Comparison of ENCODE assay signal across 8 mouse cellular contexts in genomic region chr2:146611886-146612521, GRCm38 (mm10).
DNase-seq lines count a peak whose midpoint lies in the region; ATAC-seq and TF ChIP-seq lines count a peak whose summit lies in the region.

No protein-coding gene starts in this region.

- no peaks in the 10 kb centered on the region for H3K36me3 ChIP-seq in intestine, postnatal 0 days (ENCODE audit: control insufficient read depth, insufficient read depth)
- H3K36me3 ChIP-seq in midbrain, postnatal 0 days (ENCODE audit: insufficient read depth, low read length) = no peaks in the 10 kb centered on the region

- WGBS in intestine, postnatal 0 days = 42% methylated on average over 6 of the region's 6 CpGs
- WGBS in midbrain, postnatal 0 days = 41% methylated on average over 6 of the region's 6 CpGs

- no peak overlapping the region for H3K4me3 ChIP-seq in intestine, postnatal 0 days (ENCODE audit: low read depth, low read length)
- H3K4me3 ChIP-seq in midbrain, postnatal 0 days (ENCODE audit: low read depth, low read length) = no peak overlapping the region

- no peaks in the 10 kb centered on the region for H3K9me3 ChIP-seq in intestine, postnatal 0 days (ENCODE audit: control insufficient read depth)
- no peaks in the 10 kb centered on the region for H3K9me3 ChIP-seq in midbrain, postnatal 0 days (ENCODE audit: low read length)

- TF ChIP-seq CTCF in intestine, postnatal 0 days (IDR thresholded peaks at IDR 0.05; ENCODE audit: low read depth) = peak; percentile 83
- peak; percentile 89 for TF ChIP-seq CTCF in midbrain, postnatal 0 days (IDR thresholded peaks at IDR 0.05)

- no peaks in the 10 kb centered on the region for H3K4me1 ChIP-seq in intestine, postnatal 0 days (replicated peaks; ENCODE audit: control insufficient read depth, insufficient read depth, low read length)
- no peaks in the 10 kb centered on the region for H3K4me1 ChIP-seq in midbrain, postnatal 0 days (ENCODE audit: insufficient read depth, low read length)

- H3K27me3 ChIP-seq in intestine, postnatal 0 days (replicated peaks; ENCODE audit: control insufficient read depth, insufficient read depth, low read length) = no peaks in the 10 kb centered on the region
- no peaks in the 10 kb centered on the region for H3K27me3 ChIP-seq in midbrain, postnatal 0 days (ENCODE audit: insufficient read depth, low read length)

- no peak overlapping the region for H3K27ac ChIP-seq in intestine, postnatal 0 days (ENCODE audit: low read depth, low read length)
- no peak overlapping the region for H3K27ac ChIP-seq in midbrain, postnatal 0 days (ENCODE audit: low read depth, low read length)

- DNase-seq in 3134 (ENCODE audit: extremely low read depth, insufficient read length, low spot score) = peak; percentile 16
- DNase-seq in adrenal gland, adult 2 months = peak; percentile 61
- peak; percentile 86 for DNase-seq in embryo, embryonic 10.5 days (ENCODE audit: low spot score)
- peak; percentile 33 to 47 for DNase-seq in gastrocnemius, postnatal 36 days
- peak; percentile 73 for DNase-seq in left cerebral cortex, postnatal 4 days
- DNase-seq in midbrain, postnatal 0 days (ENCODE audit: low spot score) = peak; percentile 82
- DNase-seq in spleen, postnatal 10 days (ENCODE audit: low spot score in 2 of 2) = peak; percentile 39 to 75

- intact Hi-C loops in gastrocnemius, postnatal 36 days (cut with DNase I) = loop anchor here (2.0 kb wide), 1 partner anchor 141 kb away; no protein-coding TSS in a partner anchor
- intact Hi-C loops in left cerebral cortex, postnatal 4 days (cut with DNase I) = loop anchor here (2.0 to 5.0 kb wide), 2 partner anchors 141 to 655 kb away; no protein-coding TSS in a partner anchor

- no peak overlapping the region for H3K4me2 ChIP-seq in intestine, postnatal 0 days (replicated peaks; ENCODE audit: low read depth)
- H3K4me2 ChIP-seq in midbrain, postnatal 0 days (ENCODE audit: low read depth, low read length, poor library complexity, severe bottlenecking) = no peak overlapping the region

- H3K9ac ChIP-seq in intestine, postnatal 0 days (ENCODE audit: low read depth, low read length) = no peak overlapping the region
- H3K9ac ChIP-seq in midbrain, postnatal 0 days (replicated peaks; ENCODE audit: low read length, poor library complexity, severe bottlenecking) = no peak overlapping the region

- ATAC-seq in intestine, postnatal 0 days = peak; percentile 37; the same call in 1 of the 2 replicates
- ATAC-seq in midbrain, postnatal 0 days (ENCODE audit: low FRiP score) = peak; percentile 49; the same call in 1 of the 2 replicates

Comparison
In these comparisons a context has a peak if more than half of its experiments do, and no peak if none do; other contexts are left out.
1. DNase-seq: peak in every context shown above with its lines; median percentile 86 in embryo, embryonic 10.5 days; 82 in midbrain, postnatal 0 days; 73 in left cerebral cortex, postnatal 4 days; 61 in adrenal gland, adult 2 months; 57 in spleen, postnatal 10 days; 40 in gastrocnemius, postnatal 36 days; 16 in 3134.